Mouse (Mus musculus): ENCODE data around the gene Myg1.

DNA sequence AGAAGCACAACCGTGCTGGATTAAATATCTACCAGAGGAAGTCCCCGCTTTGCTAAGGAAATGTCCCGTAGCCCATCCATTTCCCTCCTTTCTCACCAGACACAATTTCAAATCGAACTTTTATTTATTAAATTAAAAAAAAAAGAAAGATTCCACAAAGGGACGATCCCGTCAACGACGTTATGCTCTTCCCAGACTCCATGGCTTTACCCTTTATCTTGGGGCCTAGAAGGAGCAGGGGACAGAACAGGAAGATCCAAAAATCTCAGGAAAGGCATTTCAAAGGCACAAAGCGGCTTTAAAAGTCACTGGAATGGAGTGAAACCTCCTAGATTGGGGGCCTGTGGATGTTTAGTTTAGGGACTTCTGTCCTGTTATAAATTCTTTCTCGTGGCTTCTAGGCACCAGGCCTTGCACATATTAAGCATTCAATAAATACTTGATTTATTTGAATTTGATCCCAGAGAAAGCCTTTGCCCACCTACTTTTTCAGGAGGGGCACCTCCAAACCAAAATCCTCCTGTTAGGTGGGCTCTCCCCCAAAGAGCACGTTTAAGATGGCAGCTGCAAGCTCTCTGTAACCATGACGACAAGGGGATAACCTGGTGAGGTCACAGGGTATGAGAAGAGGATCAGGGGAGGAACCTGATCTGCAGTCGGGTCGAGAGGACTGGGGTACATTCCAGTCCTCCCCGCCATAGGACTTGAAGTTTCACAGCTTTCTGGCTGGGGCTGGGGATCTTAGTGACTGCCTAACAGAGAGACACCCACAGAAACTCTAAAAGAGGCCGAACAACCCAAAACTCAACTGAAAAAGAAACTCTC, 25.2 kb downstream of the Myg1 start:
- TF ChIP-seq CTCF (IDR thresholded peaks at IDR 0.05; ENCODE audit: borderline replicate concordance, control insufficient read depth, extremely low read depth, insufficient read depth, low read length, poor library complexity) (no peak), POLR2A (IDR thresholded peaks at IDR 0.05; ENCODE audit: control insufficient read depth, extremely low read depth, insufficient read depth, low read length, poor library complexity) (no peak)

Data from thymus, adult 2 months (tissue).